In genomic region chr3:131566281-131566680, GRCm38 (mm10) we compare ENCODE assay signal across 10 mouse cellular contexts. TPM values are rescaled to one million over a fixed set of nuclear protein-coding genes. Genes with fewer than 3 reads are reported as not detected.
A peak's percentile ranks its signal among the peaks of the same experiment; 100 is the strongest.
DNase-seq lines count a peak whose midpoint lies in the region; ATAC-seq and TF ChIP-seq lines count a peak whose summit lies in the region.
"Had no signal": no experiment of that assay in that cellular context is flagged by ENCODE, and none has a peak within 500 bp of the region (broad histone marks: within the 10 kb centered on the region; RNA-seq: fewer than 3 reads in every experiment).

No protein-coding gene starts in this region.

- peak overlapping the region; percentile 71 for H3K4me2 ChIP-seq in heart, embryonic 12.5 days
- peak overlapping the region; percentile 68 for H3K4me2 ChIP-seq in hindbrain, embryonic 16.5 days (ENCODE audit: low read length)
- H3K4me2 ChIP-seq in midbrain, embryonic 15.5 days: peak overlapping the region; percentile 62
- no peak overlapping the region for H3K4me2 ChIP-seq in liver, embryonic 11.5 days

- H3K27ac ChIP-seq in heart, embryonic 12.5 days (ENCODE audit: poor library complexity, severe bottlenecking): no peak overlapping the region
- H3K27ac ChIP-seq in hindbrain, embryonic 16.5 days (ENCODE audit: low read depth, low read length): no peak overlapping the region
- H3K27ac ChIP-seq in midbrain, embryonic 15.5 days: no peak overlapping the region
- no peak overlapping the region for H3K27ac ChIP-seq in liver, embryonic 11.5 days (ENCODE audit: low read depth, low read length)
- no peak overlapping the region for H3K27ac ChIP-seq in cerebellum, adult 2 months (ENCODE audit: insufficient read depth, low read length)

- no peak overlapping the region for H3K4me3 ChIP-seq in heart, embryonic 12.5 days
- peak overlapping the region; percentile 84 for H3K4me3 ChIP-seq in hindbrain, embryonic 16.5 days (ENCODE audit: low read length)
- peak overlapping the region; percentile 93 for H3K4me3 ChIP-seq in midbrain, embryonic 15.5 days
- H3K4me3 ChIP-seq in liver, embryonic 11.5 days (ENCODE audit: low read depth, low read length): no peak overlapping the region
- no peak overlapping the region for H3K4me3 ChIP-seq in cerebellum, adult 2 months (replicated peaks; ENCODE audit: insufficient read depth, low read depth, low read length)

- TF ChIP-seq POLR2A in cerebellum, adult 2 months (IDR thresholded peaks at IDR 0.05; ENCODE audit: borderline replicate concordance, insufficient read depth, low read length): no peak

- H3K36me3 ChIP-seq in heart, embryonic 12.5 days: no peaks in the 10 kb centered on the region
- H3K36me3 ChIP-seq in hindbrain, embryonic 16.5 days (ENCODE audit: control insufficient read depth, insufficient read depth, low read length): no peaks in the 10 kb centered on the region; the same call in 1 of the 2 replicates
- H3K36me3 ChIP-seq in midbrain, embryonic 15.5 days (replicated peaks): no peaks in the 10 kb centered on the region
- H3K36me3 ChIP-seq in liver, embryonic 11.5 days (ENCODE audit: control insufficient read depth, insufficient read depth, low read length): no peaks in the 10 kb centered on the region

- no peaks in the 10 kb centered on the region for H3K9me3 ChIP-seq in heart, embryonic 12.5 days (replicated peaks)
- no peaks in the 10 kb centered on the region for H3K9me3 ChIP-seq in hindbrain, embryonic 16.5 days (ENCODE audit: control insufficient read depth, low read length)
- H3K9me3 ChIP-seq in midbrain, embryonic 15.5 days: no peaks in the 10 kb centered on the region
- H3K9me3 ChIP-seq in liver, embryonic 11.5 days (ENCODE audit: control insufficient read depth, low read length): no peaks in the 10 kb centered on the region

- ATAC-seq in heart, embryonic 12.5 days (ENCODE audit: insufficient number of reproducible peaks, low FRiP score): no peak
- no peak for ATAC-seq in hindbrain, embryonic 16.5 days
- ATAC-seq in midbrain, embryonic 15.5 days (replicated peaks): no peak
- no peak for ATAC-seq in liver, embryonic 11.5 days (replicated peaks; ENCODE audit: low FRiP score)

- no peaks in the 10 kb centered on the region for H3K27me3 ChIP-seq in heart, embryonic 12.5 days (replicated peaks)
- H3K27me3 ChIP-seq in hindbrain, embryonic 16.5 days (replicated peaks; ENCODE audit: control insufficient read depth, insufficient read depth, low read length): no peaks in the 10 kb centered on the region
- H3K27me3 ChIP-seq in midbrain, embryonic 15.5 days (replicated peaks): no peaks in the 10 kb centered on the region
- no peaks in the 10 kb centered on the region for H3K27me3 ChIP-seq in liver, embryonic 11.5 days (replicated peaks; ENCODE audit: control insufficient read depth, insufficient read depth, low read length)
- no peaks in the 10 kb centered on the region for H3K27me3 ChIP-seq in cerebellum, adult 2 months (ENCODE audit: control insufficient read depth, insufficient read depth, low read length)

- DNase-seq in heart, postnatal 25 days (ENCODE audit: low spot score): no peak
- DNase-seq in NIH3T3 (ENCODE audit: low read depth): peak; percentile 21
- no peak for DNase-seq in right cerebral cortex, postnatal 10 days (ENCODE audit: low spot score in 2 of 2)
- no peak for DNase-seq in liver, embryonic 11.5 days (ENCODE audit: low spot score)
- DNase-seq in cerebellum, adult 2 months: no peak
- DNase-seq: left cerebral cortex, postnatal 4 days; right cerebral cortex, postnatal 4 days had no signal

- WGBS in heart, embryonic 12.5 days: 88% methylated on average over 2 of the region's 2 CpGs
- 76% methylated on average over 2 of the region's 2 CpGs for WGBS in hindbrain, embryonic 16.5 days
- WGBS in midbrain, embryonic 15.5 days: 81% methylated on average over 2 of the region's 2 CpGs
- whole genome bisulfite sequencing in liver, embryonic 11.5 days: 86% methylated on average over 2 of the region's 2 CpGs
- WGBS in cerebellum, adult 2 months: 71% methylated on average over 2 of the region's 2 CpGs

- peaks cover 15% of the 10 kb centered on the region for H3K4me1 ChIP-seq in heart, embryonic 12.5 days (replicated peaks)
- H3K4me1 ChIP-seq in hindbrain, embryonic 16.5 days (ENCODE audit: control insufficient read depth, insufficient read depth, low read depth, low read length): peaks cover 16% of the 10 kb centered on the region
- H3K4me1 ChIP-seq in midbrain, embryonic 15.5 days: peaks cover 18% of the 10 kb centered on the region
- H3K4me1 ChIP-seq in liver, embryonic 11.5 days (replicated peaks; ENCODE audit: control insufficient read depth, insufficient read depth, low read length): peaks cover 8% of the 10 kb centered on the region
- peaks cover 10% of the 10 kb centered on the region; the same call in 1 of the 2 replicates for H3K4me1 ChIP-seq in cerebellum, adult 2 months (ENCODE audit: control insufficient read depth, insufficient read depth, low read length)

- no peak overlapping the region for H3K9ac ChIP-seq in heart, embryonic 12.5 days
- peak overlapping the region; percentile 93; the same call in 1 of the 2 replicates for H3K9ac ChIP-seq in hindbrain, embryonic 16.5 days (ENCODE audit: low read depth, low read length)
- no peak overlapping the region for H3K9ac ChIP-seq in midbrain, embryonic 15.5 days
- H3K9ac ChIP-seq in liver, embryonic 11.5 days (ENCODE audit: low read depth, low read length): no peak overlapping the region

- no peak for TF ChIP-seq CTCF in cerebellum, adult 2 months (IDR thresholded peaks at IDR 0.05; ENCODE audit: borderline replicate concordance, insufficient read depth, low read depth, low read length)

- intact Hi-C loops in heart, postnatal 25 days (cut with DNase I): loop anchor here (10.0 kb wide), 1 partner anchor 831 kb away; the partner anchor contains the start of gene Rpl34

RNA-seq across cellular contexts. Expression of gene Papss1, which starts 1.7 kb away (rescaled TPM):
- 41.0 and 43.4 TPM in 2 replicates for polyA plus RNA-seq in heart, embryonic 12.5 days (2016; fragmentation: Nextera tagmentation; extraction: Ambion mirVana)
- total RNA-seq in heart, postnatal 25 days (2021): 10 to 100 TPM; 12.2 to 12.4 TPM
- polyA plus RNA-seq in hindbrain, embryonic 16.5 days (2015; fragmentation: Nextera tagmentation; extraction: Ambion mirVana): 134 and 136 TPM in 2 replicates
- polyA plus RNA-seq in midbrain, embryonic 15.5 days (2015; fragmentation: Nextera tagmentation; extraction: Ambion mirVana): 117 and 124 TPM in 2 replicates
- 27.5 and 30.6 TPM in 2 replicates for polyA plus RNA-seq in liver, embryonic 11.5 days (2014; fragmentation: Nextera tagmentation; extraction: Ambion mirVana)
- 78.0 and 78.9 TPM in 2 replicates for polyA plus RNA-seq in cerebellum, adult 2 months (2012; rRNA removed)

Comparison
In these comparisons a context has a peak if more than half of its experiments do, and no peak if none do; other contexts are left out.
1. H3K4me3 ChIP-seq: peak in hindbrain, embryonic 16.5 days (single experiment) and midbrain, embryonic 15.5 days (single experiment); none in heart, embryonic 12.5 days (single experiment), liver, embryonic 11.5 days (single experiment) and cerebellum, adult 2 months (single experiment).